Mouse (Mus musculus) hematopoietic stem cell, adult 5-6 weeks (primary cell): ENCODE measurements around the gene Myh11. TPM values are rescaled to one million over a fixed set of nuclear protein-coding genes. Genes with fewer than 3 reads are reported as not detected.

Experiments used
- total RNA-seq: library from RNA; stranded (forward); fragments of 172-1452, 232-1000 nt; gene quantifications from 2 replicates; pipeline ENCODE4 v1.2.3, GENCODE M21; 2017

Gene Myh11
- total RNA-seq, 1 experiment from 2014 or later = not detected

Other genes starting within 250 kb of the Myh11 start
- 80.9 and 81.8 TPM in 2 replicates for gene Nde1, start 128.1 kb downstream of the Myh11 start, total RNA-seq
- gene Marf1, start 128.0 kb downstream of the Myh11 start, total RNA-seq = 34.3 and 37.8 TPM in 2 replicates
- gene Fopnl, start 26.0 kb upstream of the Myh11 start, total RNA-seq = 49.4 and 60.2 TPM in 2 replicates
- 56.7 and 59.1 TPM in 2 replicates for gene Abcc1, start 70.2 kb upstream of the Myh11 start, total RNA-seq